Mouse (Mus musculus) urinary bladder, adult 2 months (tissue): Measurements from ENCODE around the gene AC141477.1. TPM values are rescaled to one million over a fixed set of nuclear protein-coding genes. Genes with fewer than 3 reads are reported as not detected.

Source experiments
- DNase-seq: peaks from one replicate; pipeline ENCODE4 v3.0.0; 2022; ENCODE audit warnings: low spot score
- polyA plus RNA-seq: library from polyadenylated mRNA; depleted of rRNA; stranded (reverse); fragments of >200 nt; gene quantifications from 2 replicates; pipeline ENCODE4 v1.2.3, GENCODE M21; 2012; rRNA removed

Gene AC141477.1
- polyA plus RNA-seq, 1 experiment, result not detected

- no peak for DNase-seq
Observed at GRCm38 (mm10) chr10:76408520-76408919, 31.7 kb downstream of the AC141477.1 start.

- DNase-seq, result no peak
Observed at GRCm38 (mm10) chr10:76392596-76392995, 47.6 kb downstream of the AC141477.1 start.

GRCm38 (mm10) chr10:76391786-76392185 lies 48.5 kb downstream of the AC141477.1 start:
- DNase-seq, result no peak

GRCm38 (mm10) chr10:76391166-76391565 lies 49.1 kb downstream of the AC141477.1 start:
- no peak for DNase-seq

Other genes starting within 250 kb of the AC141477.1 start
- gene Prmt2, start 202.6 kb downstream of the AC141477.1 start, polyA plus RNA-seq, result 44.5 and 49.6 TPM in 2 replicates
- gene S100b, start 186.6 kb downstream of the AC141477.1 start, polyA plus RNA-seq, result 8.2 and 10.5 TPM in 2 replicates
- 12.8 and 15.0 TPM in 2 replicates for gene Dip2a, start 95.2 kb downstream of the AC141477.1 start, polyA plus RNA-seq
- gene Pcnt, start 2.3 kb upstream of the AC141477.1 start, polyA plus RNA-seq, result 20.5 and 24.7 TPM in 2 replicates
- gene 2610028H24Rik, start 8.6 kb upstream of the AC141477.1 start, polyA plus RNA-seq, result not detected in 2 replicates
- 32.0 and 32.8 TPM in 2 replicates for gene Mcm3ap, start 28.5 kb upstream of the AC141477.1 start, polyA plus RNA-seq
- gene Ybey, start 28.7 kb upstream of the AC141477.1 start, polyA plus RNA-seq, result 2.4 TPM in 2 replicates
- gene Lss, start 91.1 kb upstream of the AC141477.1 start, polyA plus RNA-seq, result 20.1 and 33.8 TPM in 2 replicates
- gene Spatc1l, start 121.8 kb upstream of the AC141477.1 start, polyA plus RNA-seq, result 0.10 and 0.15 TPM in 2 replicates
- 0.03 TPM in 1 of 2 replicates, not detected in the other for gene Ftcd, start 135.2 kb upstream of the AC141477.1 start, polyA plus RNA-seq
- 239 and 336 TPM in 2 replicates for gene Col6a2, start 183.2 kb upstream of the AC141477.1 start, polyA plus RNA-seq